Mouse (Mus musculus): ENCODE measurements around the gene Itpr1. TPM values are rescaled to one million over a fixed set of nuclear protein-coding genes. Genes with fewer than 3 reads are reported as not detected.

Gene Itpr1
- polyA plus RNA-seq, 1 experiment, result not detected

GRCm38 (mm10) chr6:108456231-108457062 is 243.6 kb downstream of the Itpr1 start:
- H3K4me1 ChIP-seq (ENCODE audit: control insufficient read depth, insufficient read depth, low read length), result peaks cover 44% of the 10 kb centered on the region
- WGBS, result 10% methylated on average over 18 of the region's 18 CpGs
- peak overlapping the region; percentile 97 for H3K27ac ChIP-seq (ENCODE audit: insufficient read depth, low read depth, low read length)
- peak overlapping the region; percentile 30 for H3K4me3 ChIP-seq (ENCODE audit: insufficient read depth, low read depth, low read length)
- TF ChIP-seq POLR2A (IDR thresholded peaks at IDR 0.05; ENCODE audit: insufficient read depth, low read depth, low read length), result no peak
- TF ChIP-seq CTCF (IDR thresholded peaks at IDR 0.05; ENCODE audit: insufficient read depth, low read depth, low read length), result no peak

- Histone ChIP-seq H3K27ac (ENCODE audit: insufficient read depth, low read depth, low read length) (peak overlapping the region; percentile 97), H3K4me1 (ENCODE audit: control insufficient read depth, insufficient read depth, low read length) (peaks cover 44% of the 10 kb centered on the region), H3K4me3 (ENCODE audit: insufficient read depth, low read depth, low read length) (no peak overlapping the region)
- TF ChIP-seq CTCF (IDR thresholded peaks at IDR 0.05; ENCODE audit: insufficient read depth, low read depth, low read length) (no peak), POLR2A (IDR thresholded peaks at IDR 0.05; ENCODE audit: insufficient read depth, low read depth, low read length) (no peak)
- 10% methylated on average over 5 of the region's 5 CpGs for WGBS
These were observed 244.1 kb downstream of the Itpr1 start for GRCm38 (mm10) chr6:108457063-108457405.

- Histone ChIP-seq H3K4me1 (ENCODE audit: control insufficient read depth, insufficient read depth, low read length) (peaks cover 44% of the 10 kb centered on the region), H3K27ac (ENCODE audit: insufficient read depth, low read depth, low read length) (peak overlapping the region; percentile 54), H3K4me3 (ENCODE audit: insufficient read depth, low read depth, low read length) (no peak overlapping the region)
- no peak for TF ChIP-seq POLR2A (IDR thresholded peaks at IDR 0.05; ENCODE audit: insufficient read depth, low read depth, low read length)
- no peak for TF ChIP-seq CTCF (IDR thresholded peaks at IDR 0.05; ENCODE audit: insufficient read depth, low read depth, low read length)
- WGBS, result 59% methylated on average over 14 of the region's 14 CpGs
These were observed 244.8 kb downstream of the Itpr1 start for GRCm38 (mm10) chr6:108457516-108458181.

- 63% methylated on average over 2 of the region's 2 CpGs for WGBS
- Histone ChIP-seq H3K4me3 (ENCODE audit: insufficient read depth, low read depth, low read length) (no peak overlapping the region), H3K27ac (ENCODE audit: insufficient read depth, low read depth, low read length) (no peak overlapping the region), H3K4me1 (ENCODE audit: control insufficient read depth, insufficient read depth, low read length) (peaks cover 44% of the 10 kb centered on the region)
- TF ChIP-seq POLR2A (IDR thresholded peaks at IDR 0.05; ENCODE audit: insufficient read depth, low read depth, low read length) (no peak), CTCF (IDR thresholded peaks at IDR 0.05; ENCODE audit: insufficient read depth, low read depth, low read length) (no peak)
These were observed 245.3 kb downstream of the Itpr1 start for GRCm38 (mm10) chr6:108458182-108458571.

- Histone ChIP-seq H3K27ac (ENCODE audit: insufficient read depth, low read depth, low read length) (no peak overlapping the region), H3K4me3 (ENCODE audit: insufficient read depth, low read depth, low read length) (no peak overlapping the region), H3K4me1 (ENCODE audit: control insufficient read depth, insufficient read depth, low read length) (peaks cover 43% of the 10 kb centered on the region)
- no peak for TF ChIP-seq POLR2A (IDR thresholded peaks at IDR 0.05; ENCODE audit: insufficient read depth, low read depth, low read length)
- no peak for TF ChIP-seq CTCF (IDR thresholded peaks at IDR 0.05; ENCODE audit: insufficient read depth, low read depth, low read length)
- 95% methylated on average over 11 of the region's 11 CpGs for WGBS
These were observed 245.9 kb downstream of the Itpr1 start for GRCm38 (mm10) chr6:108458826-108459225.

GRCm38 (mm10) chr6:108464308-108464979 is 251.5 kb downstream of the Itpr1 start:
- 90% methylated on average over 8 of the region's 8 CpGs for WGBS
- H3K4me1 ChIP-seq (ENCODE audit: control insufficient read depth, insufficient read depth, low read length), result peaks cover 5% of the 10 kb centered on the region

GRCm38 (mm10) chr6:108465159-108465558 is 252.3 kb downstream of the Itpr1 start:
- no peak overlapping the region for H3K4me3 ChIP-seq (ENCODE audit: insufficient read depth, low read depth, low read length)
- H3K4me1 ChIP-seq (ENCODE audit: control insufficient read depth, insufficient read depth, low read length), result peaks cover 2% of the 10 kb centered on the region; the same call in 1 of the 2 replicates
- H3K27ac ChIP-seq (ENCODE audit: insufficient read depth, low read depth, low read length), result no peak overlapping the region
- WGBS, result 96% methylated on average over 5 of the region's 5 CpGs
- TF ChIP-seq POLR2A (IDR thresholded peaks at IDR 0.05; ENCODE audit: insufficient read depth, low read depth, low read length) (no peak), CTCF (IDR thresholded peaks at IDR 0.05; ENCODE audit: insufficient read depth, low read depth, low read length) (no peak)

More at GRCm38 (mm10) chr6:108464308-108464979, 251.5 kb downstream of the Itpr1 start:
- Histone ChIP-seq H3K4me3 (ENCODE audit: insufficient read depth, low read depth, low read length) (no peak overlapping the region), H3K27ac (ENCODE audit: insufficient read depth, low read depth, low read length) (no peak overlapping the region)
- TF ChIP-seq POLR2A (IDR thresholded peaks at IDR 0.05; ENCODE audit: insufficient read depth, low read depth, low read length) (no peak), CTCF (IDR thresholded peaks at IDR 0.05; ENCODE audit: insufficient read depth, low read depth, low read length) (no peak)

- Histone ChIP-seq H3K4me1 (ENCODE audit: control insufficient read depth, insufficient read depth, low read length) (no peaks in the 10 kb centered on the region), H3K4me3 (ENCODE audit: insufficient read depth, low read depth, low read length) (no peak overlapping the region), H3K27ac (ENCODE audit: insufficient read depth, low read depth, low read length) (no peak overlapping the region)
- 89% methylated on average over 8 of the region's 8 CpGs for WGBS
- no peak for TF ChIP-seq CTCF (IDR thresholded peaks at IDR 0.05; ENCODE audit: insufficient read depth, low read depth, low read length)
- TF ChIP-seq POLR2A (IDR thresholded peaks at IDR 0.05; ENCODE audit: insufficient read depth, low read depth, low read length), result no peak
These were observed 253.2 kb downstream of the Itpr1 start for GRCm38 (mm10) chr6:108466061-108466531.

Measured in olfactory bulb, adult 2 months (tissue).